Mouse (Mus musculus) lung, adult 2 months (tissue): Measurements from ENCODE around the gene Zfp28. TPM values are rescaled to one million over a fixed set of nuclear protein-coding genes. Genes with fewer than 3 reads are reported as not detected.

ENCODE experiments used
- DNase-seq: peaks from one replicate; pipeline ENCODE4 v3.0.0; 2022
- H3K4me1 ChIP-seq: fragments of 200-500 bp; 2 replicates; pipeline ENCODE4 v1.6.1; 2011; ENCODE audit warnings: low read length; ENCODE audit not compliant: control insufficient read depth, insufficient read depth
- H3K4me3 ChIP-seq: fragments of 200-500 bp; replicated peaks from 2 replicates; pipeline ENCODE3; 2011; ENCODE audit warnings: low read depth, mild to moderate bottlenecking, control low read depth, low read length; ENCODE audit errors: extremely low read depth
- CTCF ChIP-seq: fragments of 200-500 bp; IDR thresholded peaks from 2 replicates; pipeline ENCODE4 v1.5.1; 2011; ENCODE audit warnings: mild to moderate bottlenecking, low read length, control low read depth; ENCODE audit not compliant: insufficient read depth
- POLR2A ChIP-seq: fragments of 200-500 bp; IDR thresholded peaks from 2 replicates; pipeline ENCODE4 v1.6.1; 2011; ENCODE audit warnings: low read depth, mild to moderate bottlenecking, control low read depth, low read length, borderline replicate concordance; ENCODE audit errors: extremely low read depth
- WGBS: fragments of 180-500 bp; shearing (Covaris S2); methylation state at CpG from one replicate; pipeline ENCODE4 v1.1.7; 2018; 5-methylcytosine and 5-hydroxymethylcytosine counted together
- polyA plus RNA-seq: library from polyadenylated mRNA; depleted of rRNA; stranded (reverse); fragments of >200 nt; gene quantifications from 2 replicates; pipeline ENCODE4 v1.2.3, GENCODE M21; 2012; rRNA removed

The Zfp28 gene
- 2.0 and 3.9 TPM in 2 replicates for polyA plus RNA-seq

DNA sequence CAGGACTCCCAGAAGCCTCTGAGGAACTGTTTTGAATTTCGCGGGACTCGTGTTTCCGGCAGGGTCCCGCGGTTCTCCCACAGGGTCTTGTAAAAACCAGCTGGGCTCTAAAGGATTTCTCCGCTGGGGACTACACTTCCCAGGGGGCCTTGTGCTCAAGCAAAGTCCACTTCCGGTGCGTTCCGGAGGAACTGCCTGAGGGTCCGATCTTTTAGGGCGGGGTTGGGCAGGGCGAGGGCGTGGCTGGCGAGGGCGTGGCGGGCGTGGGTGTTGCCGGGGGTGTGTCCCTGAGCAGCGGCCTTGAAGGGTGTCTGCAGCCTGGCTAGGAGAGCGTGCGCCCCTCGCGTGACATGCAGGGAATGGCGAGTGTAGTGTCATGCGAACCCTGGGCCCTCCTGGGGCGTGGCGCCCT is at the start of gene Zfp28:
Gene Zfp28, plus strand, starts transcription at position 252 of the 412 bp plus-strand sequence.
- TF ChIP-seq CTCF: no peak
- peak; percentile 33; the same call in 1 of the 2 replicates for TF ChIP-seq POLR2A
- peaks cover 8% of the 10 kb centered on the region for H3K4me1 ChIP-seq
- DNase-seq: peak; percentile 91
- under 1% methylated on average over 28 of the region's 28 CpGs for WGBS
- peak within 1 kb of the TSS; percentile 86 for H3K4me3 ChIP-seq

DNA sequence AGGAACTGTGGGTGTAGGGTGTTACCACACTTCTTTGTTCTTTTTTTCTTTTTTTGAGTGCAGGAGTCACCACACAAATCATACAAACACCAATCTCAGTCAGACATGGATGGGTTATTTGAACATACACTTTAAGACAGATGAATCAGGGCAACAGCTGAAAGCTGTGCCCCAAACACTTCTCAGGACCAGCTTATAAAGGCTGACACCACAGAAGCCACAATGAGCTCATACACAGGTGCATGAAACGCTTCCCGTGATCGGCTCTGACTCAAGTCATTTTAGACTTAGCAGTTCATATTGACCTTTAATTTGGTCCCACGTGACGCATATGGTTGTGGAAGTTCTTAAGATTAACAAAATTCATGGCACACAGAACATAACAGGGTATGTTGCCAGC is 43.2 kb upstream of the Zfp28 start:
- DNase-seq: no peak
- Histone ChIP-seq H3K4me1 (no peaks in the 10 kb centered on the region), H3K4me3 (no peak overlapping the region)
- whole genome bisulfite sequencing: 87% methylated on average over 5 of the region's 5 CpGs
- TF ChIP-seq POLR2A (no peak), CTCF (no peak)

DNA sequence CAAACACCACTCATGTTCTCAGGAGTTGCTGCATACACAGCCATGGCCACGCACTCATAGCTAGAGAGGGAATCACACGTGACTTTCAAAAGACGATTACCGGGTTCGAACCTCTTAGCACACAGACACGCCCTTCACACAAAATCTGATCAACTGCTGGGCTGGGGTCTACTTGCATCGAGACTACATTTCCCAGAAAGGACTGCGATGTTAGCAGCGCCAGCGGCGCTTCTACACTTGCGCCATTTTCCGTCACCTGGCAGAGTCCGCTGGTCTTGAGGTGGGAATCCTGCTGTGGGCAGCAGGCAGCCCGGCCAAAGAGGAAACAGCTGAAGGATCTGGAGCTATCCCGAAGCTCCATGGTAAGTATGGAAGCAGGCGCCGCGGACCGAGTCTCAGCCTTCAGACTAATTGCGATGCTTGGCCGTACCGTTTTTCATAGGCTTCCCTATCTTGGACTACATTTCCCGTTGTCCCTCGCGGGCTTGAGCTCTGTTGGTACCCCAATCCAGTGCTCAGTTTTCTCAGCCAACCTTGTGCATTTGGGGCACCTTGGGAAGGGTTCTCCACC is 39.5 kb upstream of the Zfp28 start, which contains the start of gene Gm3854:
Gene Gm3854, plus strand, starts transcription at position 259 of the 571 bp plus-strand sequence.
- Histone ChIP-seq H3K4me3 (peak within 1 kb of the TSS; percentile 36), H3K4me1 (no peaks in the 10 kb centered on the region)
- TF ChIP-seq POLR2A (no peak), CTCF (no peak)
- DNase-seq: peak; percentile 44
- WGBS: under 1% methylated on average over 26 of the region's 26 CpGs

DNA sequence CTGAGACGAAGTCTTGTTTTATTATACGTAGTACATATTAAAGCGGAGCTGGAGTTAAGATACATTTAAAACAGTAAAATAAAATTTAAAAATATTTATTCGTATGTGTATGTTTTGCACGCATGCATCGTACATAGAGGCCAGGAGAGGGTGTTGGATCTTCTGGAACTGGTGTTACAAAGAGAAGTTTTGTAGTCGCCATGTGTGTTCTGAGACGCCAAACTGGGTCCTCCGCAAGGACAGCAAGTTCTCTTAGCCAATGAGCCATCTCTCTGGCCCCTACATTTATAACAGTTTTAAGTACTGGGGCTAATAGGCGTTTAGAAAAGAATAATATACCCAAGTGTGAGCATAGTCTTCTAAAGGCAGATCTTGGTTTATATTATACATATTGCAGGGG is 39.0 kb upstream of the Zfp28 start:
- 30% methylated on average over 10 of the region's 10 CpGs for WGBS
- Histone ChIP-seq H3K4me1 (no peaks in the 10 kb centered on the region), H3K4me3 (no peak overlapping the region)
- TF ChIP-seq POLR2A (no peak), CTCF (no peak)
- DNase-seq: no peak

DNA sequence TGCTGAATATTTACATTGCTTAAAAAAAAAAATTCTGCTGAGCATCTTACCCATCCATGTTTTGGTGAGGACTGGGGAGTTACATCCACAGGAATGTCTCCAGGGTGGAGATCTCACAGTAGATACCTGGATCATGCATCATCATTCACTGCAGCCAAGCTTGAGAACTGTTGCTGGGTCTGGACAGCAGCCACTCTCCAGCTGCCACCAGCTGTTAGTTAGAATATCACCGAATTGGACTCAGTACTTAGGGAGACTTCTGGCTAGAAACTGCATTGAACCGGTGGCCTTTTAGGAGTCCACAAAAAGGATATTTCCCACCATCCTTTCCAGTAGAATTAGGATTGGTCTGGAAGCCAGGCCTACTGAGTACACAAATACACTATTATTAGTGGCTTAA is 25.0 kb upstream of the Zfp28 start:
- TF ChIP-seq CTCF: no peak
- no peak for TF ChIP-seq POLR2A
- WGBS: 52% methylated on average over 2 of the region's 2 CpGs

DNA sequence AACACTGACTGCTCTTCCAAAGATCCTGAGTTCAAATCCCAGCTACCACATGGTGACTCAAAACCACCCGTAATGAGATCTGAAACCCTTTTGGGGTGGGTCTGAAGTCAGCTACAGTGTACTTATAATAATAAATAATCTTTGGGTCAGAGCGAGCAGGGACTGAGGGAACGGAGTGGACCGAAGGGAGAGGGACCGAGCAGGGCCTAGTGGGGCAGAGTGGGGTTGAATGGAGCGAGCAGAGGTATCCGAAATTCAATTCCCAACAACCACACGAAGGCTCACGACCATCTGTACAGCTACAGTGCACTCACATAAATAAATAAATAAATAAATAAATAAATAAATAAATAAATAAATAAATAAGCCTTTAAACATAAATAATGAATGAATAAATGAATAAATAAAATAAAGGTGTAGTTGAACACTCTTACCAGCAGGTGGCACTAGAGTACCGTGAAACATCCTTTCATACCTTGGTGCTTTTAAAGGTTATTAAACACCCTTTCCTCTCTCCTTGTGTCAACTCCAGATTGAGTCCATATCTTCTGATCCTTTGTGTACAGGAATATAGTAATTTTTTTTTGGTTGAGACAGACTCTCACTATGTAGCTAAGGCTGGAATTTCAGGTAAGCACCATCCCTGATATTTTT is 24.0 kb upstream of the Zfp28 start:
- TF ChIP-seq POLR2A (no peak), CTCF (peak; percentile 43; the same call in 1 of the 2 replicates)
- H3K4me1 ChIP-seq: peaks cover 4% of the 10 kb centered on the region; the same call in 1 of the 2 replicates
- no peak for DNase-seq
- 53% methylated on average over 10 of the region's 10 CpGs for WGBS
- H3K4me3 ChIP-seq: no peak overlapping the region

More for the DNA sequence above, 25.0 kb upstream of the Zfp28 start:
- Histone ChIP-seq H3K4me3 (no peak overlapping the region), H3K4me1 (no peaks in the 10 kb centered on the region)
- no peak for DNase-seq

DNA sequence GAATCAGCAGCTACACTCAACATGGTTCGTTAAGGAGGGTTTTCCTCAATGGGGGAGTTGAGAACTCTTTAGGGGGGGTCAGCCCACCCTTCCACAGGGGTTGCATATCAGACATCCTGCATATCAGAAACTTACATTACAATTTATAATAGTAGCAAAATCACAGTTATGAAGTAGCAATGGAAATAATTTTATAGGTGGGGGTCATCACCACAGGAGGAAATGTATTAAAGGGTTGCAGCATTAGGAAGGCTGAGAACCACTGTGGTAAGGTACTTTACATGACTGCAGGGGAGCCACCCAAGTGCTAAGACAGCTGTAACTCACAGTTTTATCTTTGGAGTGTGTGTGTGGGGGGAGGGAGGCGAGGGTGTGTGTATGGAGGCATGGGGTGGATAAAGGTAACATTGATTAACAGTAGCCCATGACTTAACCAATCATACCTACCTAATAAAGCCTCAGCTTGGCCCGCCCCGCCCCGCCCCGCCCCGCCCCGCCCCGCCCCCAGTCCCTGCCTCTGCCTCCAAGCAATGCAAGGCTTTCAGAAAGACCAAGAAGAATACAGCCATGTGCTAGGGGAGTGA is 22.5 kb upstream of the Zfp28 start:
- no peak overlapping the region for H3K4me3 ChIP-seq
- WGBS: 25% methylated on average over 9 of the region's 9 CpGs
- TF ChIP-seq POLR2A (no peak), CTCF (no peak)
- DNase-seq: no peak
- peaks cover 4% of the 10 kb centered on the region; the same call in 1 of the 2 replicates for H3K4me1 ChIP-seq

DNA sequence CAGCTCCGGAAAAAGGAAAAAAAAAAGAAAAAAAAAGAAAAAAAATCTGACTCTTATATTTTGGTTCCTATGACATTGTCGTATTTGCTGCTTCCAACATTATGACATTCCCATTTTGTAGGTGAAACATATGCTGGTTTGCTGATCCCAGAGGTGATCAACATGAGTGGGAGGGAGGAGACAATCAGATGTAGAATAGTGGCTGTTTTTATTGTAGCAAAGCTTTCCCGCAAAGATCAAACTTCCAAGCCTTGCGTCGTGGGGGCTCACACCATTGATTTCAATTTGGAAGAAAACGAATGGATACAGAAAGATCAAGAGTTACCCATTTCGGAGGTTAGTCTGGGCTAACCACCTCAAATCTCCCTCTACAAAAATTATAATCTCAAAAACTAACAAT is 21.3 kb upstream of the Zfp28 start:
- 19% methylated on average over 7 of the region's 7 CpGs for WGBS
- H3K4me3 ChIP-seq: no peak overlapping the region
- peaks cover 4% of the 10 kb centered on the region; the same call in 1 of the 2 replicates for H3K4me1 ChIP-seq
- no peak for TF ChIP-seq CTCF
- TF ChIP-seq POLR2A: no peak
- DNase-seq: no peak

DNA sequence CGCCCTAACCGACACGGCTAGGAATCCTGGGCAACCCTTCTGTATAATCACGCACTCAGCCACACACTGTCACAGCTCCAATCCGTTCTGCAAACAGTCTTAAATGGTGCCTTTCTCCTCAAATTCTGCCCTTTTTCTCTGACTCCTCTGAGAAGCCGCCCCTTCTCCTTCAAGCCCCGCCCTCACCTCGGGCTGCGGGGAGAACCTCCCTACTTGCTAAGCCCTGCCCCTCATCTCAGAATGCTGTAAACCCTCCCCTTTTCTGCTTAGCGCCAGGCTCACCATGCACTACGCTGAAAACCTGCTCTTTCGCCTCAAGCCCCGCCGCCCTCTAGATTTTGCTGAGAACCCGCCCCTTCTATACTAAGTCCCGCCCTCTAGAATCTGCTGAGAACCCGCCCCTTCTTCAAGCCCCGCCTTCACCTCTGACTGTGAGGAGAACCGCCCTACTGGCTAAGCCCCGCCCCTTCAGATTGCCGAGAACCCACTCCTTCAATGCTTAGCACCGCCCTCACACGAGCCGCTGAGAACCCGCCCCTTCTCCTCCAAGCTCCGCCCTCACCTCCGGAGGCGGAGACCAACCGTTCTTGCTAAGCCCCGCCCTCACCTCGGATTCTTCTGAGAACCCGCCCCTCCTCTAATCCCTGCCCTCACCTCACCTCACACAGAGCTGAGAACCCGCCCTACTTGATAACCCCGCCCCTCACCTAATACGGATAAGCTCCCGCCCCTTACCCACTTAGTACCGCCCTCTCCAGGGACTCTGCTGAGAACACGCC is 20.6 kb upstream of the Zfp28 start:
- peak; percentile 98 for DNase-seq
- H3K4me1 ChIP-seq: peaks cover 4% of the 10 kb centered on the region; the same call in 1 of the 2 replicates
- peak overlapping the region; percentile 78 for H3K4me3 ChIP-seq
- WGBS: under 1% methylated on average over 38 of the region's 38 CpGs
- TF ChIP-seq POLR2A: no peak
- TF ChIP-seq CTCF: no peak

DNA sequence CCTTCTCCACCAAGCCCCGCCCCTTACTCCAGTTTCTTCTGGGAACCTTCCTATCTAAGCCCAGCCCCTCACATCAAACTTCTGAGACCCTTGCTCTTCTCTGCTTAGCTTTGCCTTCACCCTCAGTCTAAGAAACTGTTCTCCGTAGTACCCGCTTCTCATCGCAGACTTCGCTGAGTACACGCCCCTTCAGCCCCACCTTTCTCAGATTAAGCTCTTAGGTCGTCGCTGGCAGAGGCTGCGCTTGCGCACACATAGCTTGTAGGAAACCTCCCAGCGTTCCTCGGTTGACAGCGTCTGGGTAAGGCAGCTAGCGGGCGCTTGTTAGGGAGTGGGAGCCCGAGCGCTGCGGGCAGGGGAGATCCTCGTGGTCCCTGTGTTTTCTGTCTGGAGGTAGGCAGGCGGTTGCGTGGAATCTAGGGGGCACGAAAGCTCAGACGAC is 20.0 kb upstream of the Zfp28 start, which contains the start of gene Zfp78:
Gene Zfp78, plus strand, starts transcription at position 234 of the 442 bp plus-strand sequence.
- TF ChIP-seq POLR2A (peak; percentile 63; the same call in 1 of the 2 replicates), CTCF (no peak)
- no peak for DNase-seq
- peaks cover 4% of the 10 kb centered on the region; the same call in 1 of the 2 replicates for H3K4me1 ChIP-seq
- H3K4me3 ChIP-seq: peak within 1 kb of the TSS; percentile 78
- 1% methylated on average over 23 of the region's 23 CpGs for WGBS
